Mouse (Mus musculus) midbrain, postnatal 0 days (tissue): ENCODE results near the gene Slc11a1. TPM values are rescaled to one million over a fixed set of nuclear protein-coding genes. Genes with fewer than 3 reads are reported as not detected.
A peak's percentile ranks its signal among the peaks of the same experiment; 100 is the strongest.

Experiments used
- ATAC-seq: fragments of 200-750 bp; cut with Nextera tagmentation; 2 replicates; pipeline ENCODE4 v1.8.0; 2017; ENCODE audit warnings: moderate number of reproducible peaks, mild to moderate bottlenecking, moderate TSS enrichment, moderate library complexity; ENCODE audit not compliant: low FRiP score
- DNase-seq: peaks from one replicate; pipeline ENCODE4 v3.0.0-alpha.2; 2015; ENCODE audit warnings: low spot score
- H3K27ac ChIP-seq: fragments of 300-500 bp; sonication (generic); 2 replicates; pipeline ENCODE4 v1.5.1; 2014; ENCODE audit warnings: low read depth, mild to moderate bottlenecking, low read length, mixed read lengths
- H3K27me3 ChIP-seq: fragments of 300-500 bp; sonication (generic); 2 replicates; pipeline ENCODE4 v1.6.1; 2014; ENCODE audit warnings: low read length, control low read depth, mixed read lengths; ENCODE audit not compliant: insufficient read depth
- H3K36me3 ChIP-seq: fragments of 300-500 bp; sonication (generic); 2 replicates; pipeline ENCODE4 v1.6.1; 2014; ENCODE audit warnings: low read length, control low read depth, mixed read lengths; ENCODE audit not compliant: insufficient read depth
- H3K4me1 ChIP-seq: fragments of 300-500 bp; sonication (generic); 2 replicates; pipeline ENCODE4 v1.6.1; 2014; ENCODE audit warnings: mild to moderate bottlenecking, control low read depth, antibody characterized with exemption, low read length, mixed read lengths; ENCODE audit not compliant: insufficient read depth
- H3K4me2 ChIP-seq: fragments of 300-500 bp; sonication (generic); 2 replicates; pipeline ENCODE4 v1.6.1; 2014; ENCODE audit warnings: low read depth, mild to moderate bottlenecking, low read length, mixed read lengths; ENCODE audit not compliant: poor library complexity, severe bottlenecking
- H3K4me3 ChIP-seq: fragments of 300-500 bp; sonication (generic); 2 replicates; pipeline ENCODE4 v1.5.1; 2014; ENCODE audit warnings: low read depth, mild to moderate bottlenecking, low read length, moderate library complexity
- H3K9ac ChIP-seq: fragments of 300-500 bp; sonication (generic); replicated peaks from 2 replicates; pipeline ENCODE4 v1.6.1; 2014; ENCODE audit warnings: mild to moderate bottlenecking, low read length, moderate library complexity, mixed read lengths; ENCODE audit not compliant: poor library complexity, severe bottlenecking
- H3K9me3 ChIP-seq: fragments of 300-500 bp; sonication (generic); 2 replicates; pipeline ENCODE4 v1.6.1; 2016; ENCODE audit warnings: low read length, control low read depth
- CTCF ChIP-seq: IDR thresholded peaks from 2 replicates; pipeline ENCODE4 v1.5.1; 2016; ENCODE audit warnings: antibody characterized with exemption, mild to moderate bottlenecking
- WGBS: fragments of 180-500 bp; shearing (Covaris S2); extraction: QIAGEN DNeasy Blood & Tissue Kit; methylation state at CpG from one replicate; pipeline ENCODE4 v1.1.7; 2014; 5-methylcytosine and 5-hydroxymethylcytosine counted together
- polyA plus RNA-seq: library from polyadenylated mRNA; unstranded; fragments of >200 nt; fragmentation: Nextera tagmentation; extraction: Ambion mirVana; gene quantifications from 2 replicates; pipeline ENCODE4 v1.2.1, GENCODE M21; 2015
- total RNA-seq: library from RNA; depleted of rRNA; stranded (reverse); fragments of >200 nt; gene quantifications from 2 replicates; pipeline ENCODE4 v1.2.3, GENCODE M21; 2014

The Slc11a1 gene
- total and polyA plus RNA-seq, 2 experiments from 2014 or later, result 1.3 to 12.6 TPM

DNA sequence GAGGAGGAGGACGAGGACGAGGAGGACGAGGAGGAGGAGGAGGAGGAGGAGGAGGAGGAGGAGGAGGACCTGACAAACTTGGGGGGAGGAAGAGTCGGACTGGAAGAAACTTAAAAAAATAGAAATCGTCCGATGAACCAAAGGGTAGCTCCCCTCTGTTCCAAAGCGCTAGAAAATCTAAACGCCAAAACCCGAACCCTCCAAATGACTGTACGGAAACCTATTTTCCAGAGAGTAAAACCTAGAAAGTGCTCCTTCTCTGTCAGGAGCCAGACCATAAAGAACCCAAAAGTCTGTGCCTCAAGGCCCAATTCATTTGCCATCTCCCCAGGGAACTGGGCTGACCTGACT lies 11.3 kb downstream of the Slc11a1 start:
- Histone ChIP-seq H3K9me3 (no peaks in the 10 kb centered on the region), H3K27ac (peak overlapping the region; percentile 79), H3K4me2 (peak overlapping the region; percentile 61), H3K9ac (peak overlapping the region; percentile 54; the same call in 1 of the 2 replicates), H3K4me3 (peak overlapping the region; percentile 55), H3K36me3 (no peaks in the 10 kb centered on the region), H3K27me3 (0 out of 2 replicates have a peak, but pooled peaks cover 13% of the 10 kb centered on the region), H3K4me1 (no peaks in the 10 kb centered on the region)
- ATAC-seq (no peak), DNase-seq (no peak)
- TF ChIP-seq CTCF, result no peak
- WGBS, result 57% methylated on average over 7 of the region's 10 CpGs

DNA sequence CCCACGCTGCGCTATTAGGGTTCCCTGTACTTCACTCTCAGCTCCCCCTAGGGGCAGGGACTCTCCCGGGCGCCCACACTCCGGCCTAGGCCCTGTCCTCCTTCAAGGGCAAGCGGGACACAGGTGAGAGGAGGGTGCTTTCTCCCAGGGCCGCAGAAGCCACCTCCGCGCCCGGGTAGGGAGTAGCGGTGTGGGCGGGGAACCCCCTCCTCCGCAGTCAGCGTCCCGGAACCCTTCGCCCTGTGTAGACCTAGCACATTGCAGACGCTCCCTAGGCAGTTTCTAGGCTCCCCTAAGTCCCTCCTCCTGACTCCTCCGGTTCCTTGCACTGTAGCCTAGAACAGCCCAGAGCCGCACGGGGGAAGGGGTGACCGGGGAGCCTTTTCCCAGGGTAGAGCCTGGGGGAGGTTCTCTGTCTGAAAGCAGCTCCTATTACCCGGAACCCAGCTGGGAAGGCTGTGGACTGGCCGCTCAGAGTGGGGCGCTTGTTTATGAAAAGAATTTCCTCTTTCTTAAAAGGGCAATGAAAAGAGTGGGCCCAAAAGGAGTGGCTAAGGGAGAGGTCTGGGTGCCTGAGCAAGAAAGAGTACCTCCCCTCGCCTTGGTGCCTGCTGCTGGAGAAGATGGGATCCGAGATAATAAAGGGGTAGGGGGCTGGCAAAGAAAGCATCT lies 11.9 kb downstream of the Slc11a1 start:
- ATAC-seq (peak; percentile 85), DNase-seq (peak; percentile 96)
- Histone ChIP-seq H3K27ac (peak overlapping the region; percentile 79), H3K36me3 (no peaks in the 10 kb centered on the region), H3K9me3 (no peaks in the 10 kb centered on the region), H3K4me3 (peak overlapping the region; percentile 55), H3K27me3 (0 out of 2 replicates have a peak, but pooled peaks cover 13% of the 10 kb centered on the region), H3K9ac (peak overlapping the region; percentile 54), H3K4me2 (peak overlapping the region; percentile 61), H3K4me1 (no peaks in the 10 kb centered on the region)
- peak; percentile 64 for TF ChIP-seq CTCF
- WGBS, result under 1% methylated on average over 26 of the region's 26 CpGs

DNA sequence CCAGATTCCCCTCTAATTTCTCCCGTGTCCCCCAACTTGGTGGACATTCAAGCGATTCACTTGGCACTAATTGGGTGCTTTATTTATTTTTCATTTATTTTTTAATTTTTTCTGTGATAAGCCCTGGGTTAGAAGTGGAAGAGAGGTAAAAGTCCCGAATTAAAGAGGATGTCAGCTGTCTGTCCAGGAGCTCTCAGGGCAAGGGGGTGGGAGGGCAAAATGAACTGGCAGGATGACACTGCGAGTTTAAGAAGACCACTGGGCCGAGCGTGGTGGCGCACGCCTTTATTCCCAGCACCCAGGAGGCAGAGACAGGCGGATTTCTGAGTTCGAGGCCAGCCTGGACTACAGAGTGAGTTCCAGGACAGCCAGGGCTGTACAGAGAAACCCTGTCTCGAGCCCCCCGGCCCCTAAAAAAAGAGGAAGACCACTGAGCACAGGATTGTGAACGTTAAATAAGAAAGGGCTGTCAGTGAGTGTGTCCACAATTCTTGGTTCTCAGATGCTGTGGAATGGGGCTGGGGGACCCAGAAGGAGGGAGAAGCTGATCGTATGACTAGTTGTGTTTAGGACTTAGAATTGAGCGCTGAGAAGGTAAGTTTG lies 12.5 kb downstream of the Slc11a1 start:
- H3K4me2 ChIP-seq, result peak overlapping the region; percentile 61
- no peak overlapping the region for H3K9ac ChIP-seq
- DNase-seq (no peak), ATAC-seq (no peak)
- peaks cover 6% of the 10 kb centered on the region for H3K4me1 ChIP-seq
- WGBS, result 52% methylated on average over 15 of the region's 15 CpGs
- 0 out of 2 replicates have a peak, but pooled peaks cover 13% of the 10 kb centered on the region for H3K27me3 ChIP-seq
- TF ChIP-seq CTCF, result no peak
- H3K9me3 ChIP-seq, result no peaks in the 10 kb centered on the region
- no peak overlapping the region; the same call in 1 of the 2 replicates for H3K27ac ChIP-seq
- no peaks in the 10 kb centered on the region for H3K36me3 ChIP-seq
- H3K4me3 ChIP-seq, result peak overlapping the region; percentile 55

DNA sequence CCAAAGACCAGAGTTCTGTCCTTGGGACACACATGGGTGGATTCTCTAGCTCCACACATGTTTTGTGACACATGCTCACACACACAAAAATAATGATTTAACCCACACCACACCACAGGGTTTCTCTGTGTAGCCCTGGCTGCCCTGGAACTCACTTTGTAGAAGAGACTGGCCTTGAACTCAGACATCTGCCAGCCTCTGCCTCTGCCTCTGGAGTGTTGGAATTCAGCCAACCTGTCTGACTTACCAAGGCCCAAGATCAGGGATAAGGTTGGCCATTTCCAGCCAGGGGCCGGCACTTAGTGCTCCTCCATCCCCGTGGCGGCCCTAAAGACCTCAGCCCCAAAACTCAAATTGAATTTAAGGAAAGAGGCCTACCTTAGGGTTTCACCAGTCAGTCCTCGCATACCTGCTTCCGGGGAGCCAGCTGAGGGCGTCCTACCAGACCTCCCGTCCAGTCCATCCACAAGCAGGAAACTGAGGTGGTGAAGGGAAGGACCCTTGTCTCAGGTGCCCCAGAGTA lies 13.5 kb downstream of the Slc11a1 start:
- no peaks in the 10 kb centered on the region for H3K36me3 ChIP-seq
- H3K9me3 ChIP-seq, result no peaks in the 10 kb centered on the region
- H3K27me3 ChIP-seq, result 0 out of 2 replicates have a peak, but pooled peaks cover 13% of the 10 kb centered on the region
- no peak for TF ChIP-seq CTCF
- ATAC-seq (no peak), DNase-seq (no peak)
- H3K4me3 ChIP-seq, result no peak overlapping the region
- no peak overlapping the region for H3K9ac ChIP-seq
- 82% methylated on average over 7 of the region's 7 CpGs for WGBS
- H3K27ac ChIP-seq, result no peak overlapping the region
- no peak overlapping the region for H3K4me2 ChIP-seq
- peaks cover 6% of the 10 kb centered on the region for H3K4me1 ChIP-seq

DNA sequence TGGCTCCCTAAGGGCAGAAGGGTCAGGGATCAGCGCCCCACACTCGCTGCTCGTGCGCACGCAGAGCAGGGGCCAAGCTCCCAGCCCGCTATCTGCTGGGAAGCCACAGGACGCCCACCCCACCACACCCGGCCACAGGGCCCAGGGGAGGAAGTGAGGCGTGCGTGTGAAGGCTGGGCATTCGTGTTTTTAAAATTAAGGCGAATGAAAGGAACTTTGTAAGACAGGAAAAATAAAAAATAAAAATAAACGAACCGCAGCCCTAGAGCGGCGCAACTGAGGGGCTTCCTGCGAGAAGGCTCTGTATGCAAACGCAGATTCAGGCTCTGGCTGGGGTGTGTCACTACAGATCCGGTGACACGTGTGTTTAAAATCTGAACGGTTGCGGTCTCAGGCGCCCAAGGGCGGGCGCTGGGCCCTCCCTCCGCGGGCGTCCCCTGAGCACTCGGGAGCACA lies 14.9 kb downstream of the Slc11a1 start:
- Histone ChIP-seq H3K4me1 (peaks cover 6% of the 10 kb centered on the region), H3K27ac (no peak overlapping the region), H3K9me3 (no peaks in the 10 kb centered on the region), H3K9ac (no peak overlapping the region), H3K36me3 (no peaks in the 10 kb centered on the region), H3K4me3 (no peak overlapping the region), H3K4me2 (peak overlapping the region; percentile 32; the same call in 1 of the 2 replicates), H3K27me3 (0 out of 2 replicates have a peak, but pooled peaks cover 13% of the 10 kb centered on the region)
- 8% methylated on average over 29 of the region's 29 CpGs for WGBS
- no peak for DNase-seq
- TF ChIP-seq CTCF, result no peak
- ATAC-seq, result no peak
